Mouse (Mus musculus) erythroblast, embryonic 14.5 days (primary cell): Measurements from ENCODE around the gene Sbf2.

Experiments used
- GATA1 ChIP-seq: IDR thresholded peaks from 2 replicates; pipeline ENCODE4 v1.6.1; 2012; ENCODE audit warnings: low read length, inconsistent platforms, mixed read lengths
- TAL1 ChIP-seq: IDR thresholded peaks from 3 replicates; pipeline ENCODE4 v1.6.1; 2012; ENCODE audit warnings: low read length, inconsistent platforms, mixed read lengths

DNA sequence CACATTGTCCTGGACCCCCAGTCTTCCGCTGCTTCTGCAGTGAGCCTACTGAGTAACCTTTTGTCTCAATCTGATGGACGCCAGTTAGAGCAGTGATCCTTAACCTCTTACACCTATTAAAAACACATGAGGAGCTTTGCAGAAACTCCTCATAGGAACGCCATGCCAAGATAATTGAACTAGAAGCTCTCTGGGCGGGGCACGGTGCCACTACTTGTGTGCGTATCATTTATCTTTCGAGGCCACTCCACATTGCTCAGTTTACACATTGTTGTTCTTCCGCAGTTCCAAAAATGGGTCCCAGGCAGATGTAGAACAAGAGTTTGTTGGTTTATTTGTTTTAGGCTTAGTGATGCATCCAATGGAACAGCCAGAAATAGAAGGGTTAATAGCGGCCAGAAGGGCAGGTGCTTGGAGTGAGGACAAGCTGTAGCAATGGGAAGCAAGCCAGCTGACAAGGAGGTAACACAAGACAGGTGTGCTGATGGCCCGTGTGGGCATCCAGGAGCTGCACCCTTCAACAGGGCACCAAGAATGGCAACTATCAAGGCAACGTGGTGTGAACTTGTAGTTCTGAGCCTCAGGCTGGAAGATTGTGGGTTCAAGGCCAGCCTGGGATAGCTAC lies 24.7 kb upstream of the Sbf2 start:
- no peak for TF ChIP-seq TAL1
- TF ChIP-seq GATA1 = no peak
